16 mouse cellular contexts compared by ENCODE assay signal in genomic region chr17:15130288-15130656, GRCm38 (mm10).
A peak's percentile ranks its signal among the peaks of the same experiment; 100 is the strongest.
DNase-seq lines count a peak whose midpoint lies in the region; ATAC-seq and TF ChIP-seq lines count a peak whose summit lies in the region.
"Had no signal": no experiment of that assay in that cellular context is flagged by ENCODE, and none has a peak within 500 bp of the region (broad histone marks: within the 10 kb centered on the region; RNA-seq: fewer than 3 reads in every experiment).

No protein-coding gene starts in this region.

- no peaks in the 10 kb centered on the region for H3K27me3 ChIP-seq in heart, embryonic 10.5 days (ENCODE audit: insufficient read depth, poor library complexity, severe bottlenecking)
- H3K27me3 ChIP-seq in heart, embryonic 14.5 days (ENCODE audit: control insufficient read depth, insufficient read depth, low read length): no peaks in the 10 kb centered on the region
- H3K27me3 ChIP-seq in liver, adult 2 months (ENCODE audit: control insufficient read depth, insufficient read depth, low read length): no peaks in the 10 kb centered on the region
- no peaks in the 10 kb centered on the region; the same call in 1 of the 2 replicates for H3K27me3 ChIP-seq in liver, embryonic 12.5 days (replicated peaks)
- H3K27me3 ChIP-seq: forebrain, embryonic 12.5 days; hindbrain, embryonic 13.5 days had no signal

- H3K9ac ChIP-seq in heart, embryonic 14.5 days (ENCODE audit: low read length): no peak overlapping the region; the same call in 1 of the 2 replicates
- H3K9ac ChIP-seq in liver, adult 2 months (ENCODE audit: low read depth, low read length): no peak overlapping the region
- no peak overlapping the region for H3K9ac ChIP-seq in liver, embryonic 12.5 days
- H3K9ac ChIP-seq: forebrain, embryonic 12.5 days; forebrain, postnatal 0 days; hindbrain, embryonic 13.5 days had no signal

- peak overlapping the region; percentile 18; the same call in 1 of the 2 replicates for H3K27ac ChIP-seq in heart, embryonic 10.5 days
- peak overlapping the region; percentile 63 to 64 for H3K27ac ChIP-seq in heart, embryonic 14.5 days (replicated peaks in 1 of 2; ENCODE audit: control insufficient read depth in 1 of 2, insufficient read depth in 1 of 2, low read depth in 2 of 2, low read length in 2 of 2)
- peak overlapping the region; percentile 22; the same call in 1 of the 2 replicates for H3K27ac ChIP-seq in liver, adult 2 months (replicated peaks; ENCODE audit: insufficient read depth, low read depth, low read length)
- no peak overlapping the region for H3K27ac ChIP-seq in liver, embryonic 12.5 days
- H3K27ac ChIP-seq: forebrain, embryonic 12.5 days; hindbrain, embryonic 13.5 days; hindbrain, postnatal 0 days; kidney, postnatal 0 days had no signal

- H3K4me3 ChIP-seq in heart, embryonic 10.5 days: no peak overlapping the region
- no peak overlapping the region for H3K4me3 ChIP-seq in heart, embryonic 14.5 days (ENCODE audit: control insufficient read depth in 1 of 2, insufficient read depth in 1 of 2, low read depth in 1 of 2, low read length in 2 of 2)
- no peak overlapping the region for H3K4me3 ChIP-seq in liver, adult 2 months (ENCODE audit: insufficient read depth, low read depth, low read length)
- no peak overlapping the region for H3K4me3 ChIP-seq in liver, embryonic 12.5 days
- H3K4me3 ChIP-seq: forebrain, embryonic 12.5 days; hindbrain, embryonic 13.5 days had no signal

- no peak for TF ChIP-seq CTCF in liver, adult 2 months (IDR thresholded peaks at IDR 0.05; ENCODE audit: low read depth, low read length)

- H3K9me3 ChIP-seq in heart, embryonic 10.5 days: no peaks in the 10 kb centered on the region
- no peaks in the 10 kb centered on the region for H3K9me3 ChIP-seq in heart, embryonic 14.5 days (ENCODE audit: control insufficient read depth, low read length)
- no peaks in the 10 kb centered on the region for H3K9me3 ChIP-seq in liver, embryonic 12.5 days (replicated peaks)
- H3K9me3 ChIP-seq: forebrain, embryonic 12.5 days; hindbrain, embryonic 13.5 days had no signal

- 47% methylated on average over 3 of the region's 3 CpGs for WGBS in heart, embryonic 10.5 days
- WGBS in heart, embryonic 14.5 days: 52% methylated on average over 3 of the region's 3 CpGs
- 86% methylated on average over 3 of the region's 3 CpGs for WGBS in liver, adult 2 months
- WGBS in liver, embryonic 12.5 days (ENCODE audit: insufficient replicate concordance): 65% methylated on average over 3 of the region's 3 CpGs

- H3K4me2 ChIP-seq in heart, embryonic 14.5 days (ENCODE audit: low read length): no peak overlapping the region
- H3K4me2 ChIP-seq in liver, embryonic 12.5 days: no peak overlapping the region
- H3K4me2 ChIP-seq: forebrain, embryonic 12.5 days; hindbrain, embryonic 13.5 days had no signal

- ATAC-seq in heart, embryonic 14.5 days (ENCODE audit: insufficient number of reproducible peaks, insufficient read depth, low FRiP score, low read depth): peak; percentile 25; the same call in 1 of the 2 replicates
- ATAC-seq in liver, embryonic 12.5 days: no peak
- ATAC-seq: forebrain, postnatal 0 days; hindbrain, postnatal 0 days had no signal

- H3K36me3 ChIP-seq in heart, embryonic 10.5 days: no peaks in the 10 kb centered on the region
- H3K36me3 ChIP-seq in heart, embryonic 14.5 days (ENCODE audit: control insufficient read depth, insufficient read depth, low read length): no peaks in the 10 kb centered on the region
- H3K36me3 ChIP-seq in liver, adult 2 months (ENCODE audit: control insufficient read depth, insufficient read depth, low read length): no peaks in the 10 kb centered on the region
- no peaks in the 10 kb centered on the region for H3K36me3 ChIP-seq in liver, embryonic 12.5 days
- H3K36me3 ChIP-seq: forebrain, embryonic 12.5 days; hindbrain, embryonic 13.5 days had no signal

- H3K4me1 ChIP-seq in heart, embryonic 10.5 days: peaks cover 12% of the 10 kb centered on the region; the same call in 1 of the 2 replicates
- H3K4me1 ChIP-seq in heart, embryonic 14.5 days (ENCODE audit: control insufficient read depth in 2 of 2, insufficient read depth in 2 of 2, low read length in 2 of 2): peaks cover 6 to 8% of the 10 kb centered on the region in 2 experiments
- peaks cover 5% of the 10 kb centered on the region; the same call in 1 of the 2 replicates for H3K4me1 ChIP-seq in liver, adult 2 months (ENCODE audit: control insufficient read depth, insufficient read depth, low read length)
- peaks cover 5% of the 10 kb centered on the region; the same call in 1 of the 2 replicates for H3K4me1 ChIP-seq in liver, embryonic 12.5 days
- H3K4me1 ChIP-seq: forebrain, embryonic 12.5 days; hindbrain, embryonic 13.5 days had no signal

- DNase-seq in heart, embryonic 10.5 days (ENCODE audit: low spot score): no peak
- no peak for DNase-seq in heart, adult 18-20 months
- DNase-seq in heart, postnatal 4 days: no peak
- no peak for DNase-seq in liver, adult 2 months (ENCODE audit: extremely low read depth, low read depth, low spot score)
- no peak for DNase-seq in left cerebral cortex, postnatal 14 days (ENCODE audit: low spot score in 2 of 2)
- DNase-seq: cerebellum, adult 2 months; cerebellum, postnatal 10 days; forebrain, postnatal 0 days; kidney, adult 11 months; kidney, adult 9 months had no signal

- intact Hi-C loops in left cerebral cortex, postnatal 14 days (cut with DNase I): no loop called here

- no peaks in the 10 kb centered on the region for H3K79me2 ChIP-seq in liver, adult 2 months (ENCODE audit: control insufficient read depth, insufficient read depth, low read length)

- TF ChIP-seq POLR2A in liver, adult 2 months (IDR thresholded peaks at IDR 0.05; ENCODE audit: extremely low read depth, insufficient read depth, low read length): no peak
